Mouse (Mus musculus) lung, embryonic 14.5 days (tissue): ENCODE measurements at regions not wholly inside any gene's neighbourhood (a gene's known extent, or its start where the extent isn't known, plus 50 kb on each side); places are given as distances from the start of the nearest gene placed in this dataset.
A peak's percentile ranks its signal among the peaks of the same experiment; 100 is the strongest.

Source experiments
- ATAC-seq: fragments of 200-750 bp; cut with Nextera tagmentation; 2 replicates; pipeline ENCODE4 v1.8.0; 2017; ENCODE audit warnings: mild to moderate bottlenecking, moderate TSS enrichment, moderate library complexity; ENCODE audit not compliant: insufficient read depth
- DNase-seq: peaks from one replicate; pipeline ENCODE4 v3.0.0-alpha.2; 2015
- H3K27ac ChIP-seq: fragments of 300-500 bp; sonication (generic); 2 replicates; pipeline ENCODE4 v1.5.1; 2014; ENCODE audit warnings: low read depth, mild to moderate bottlenecking, moderate library complexity
- H3K27me3 ChIP-seq: fragments of 300-500 bp; sonication (generic); 2 replicates; pipeline ENCODE4 v1.6.1; 2014; ENCODE audit warnings: low read length, control low read depth; ENCODE audit not compliant: insufficient read depth
- H3K36me3 ChIP-seq: fragments of 300-500 bp; sonication (generic); 2 replicates; pipeline ENCODE4 v1.6.1; 2014; ENCODE audit warnings: control low read depth; ENCODE audit not compliant: insufficient read depth
- H3K4me1 ChIP-seq: fragments of 300-500 bp; sonication (generic); 2 replicates; pipeline ENCODE4 v1.6.1; 2014; ENCODE audit warnings: antibody characterized with exemption, control low read depth; ENCODE audit not compliant: insufficient read depth
- H3K4me2 ChIP-seq: fragments of 300-500 bp; sonication (generic); 2 replicates; pipeline ENCODE4 v1.6.1; 2014; ENCODE audit warnings: mild to moderate bottlenecking
- H3K4me3 ChIP-seq: fragments of 300-500 bp; sonication (generic); 2 replicates; pipeline ENCODE4 v1.5.1; 2014; ENCODE audit warnings: low read depth, low read length
- H3K9ac ChIP-seq: fragments of 300-500 bp; sonication (generic); 2 replicates; pipeline ENCODE4 v1.6.1; 2014
- H3K9me3 ChIP-seq: fragments of 300-500 bp; sonication (generic); 2 replicates; pipeline ENCODE4 v1.6.1; 2016; ENCODE audit warnings: low read depth, low read length, control low read depth
- CTCF ChIP-seq: IDR thresholded peaks from 2 replicates; pipeline ENCODE4 v1.5.1; 2016; ENCODE audit warnings: antibody characterized with exemption, low read depth
- WGBS: fragments of 180-500 bp; shearing (Covaris S2); extraction: QIAGEN DNeasy Blood & Tissue Kit; methylation state at CpG from one replicate; pipeline ENCODE4 v1.1.7; 2014; 5-methylcytosine and 5-hydroxymethylcytosine counted together

GRCm38 (mm10) chr19:16075512-16076086, 57.0 kb upstream of the Gnaq start:
- ATAC-seq (no peak), DNase-seq (peak; percentile 41)
- Histone ChIP-seq H3K27ac (no peak overlapping the region), H3K4me3 (no peak overlapping the region), H3K4me1 (no peaks in the 10 kb centered on the region), H3K4me2 (no peak overlapping the region), H3K27me3 (no peaks in the 10 kb centered on the region), H3K9me3 (no peaks in the 10 kb centered on the region), H3K9ac (no peak overlapping the region), H3K36me3 (no peaks in the 10 kb centered on the region)
- TF ChIP-seq CTCF = no peak
- 32% methylated on average over 2 of the region's 2 CpGs for WGBS

- Histone ChIP-seq H3K36me3 (no peaks in the 10 kb centered on the region), H3K4me3 (no peak overlapping the region), H3K4me2 (no peak overlapping the region), H3K9ac (no peak overlapping the region), H3K27me3 (no peaks in the 10 kb centered on the region), H3K9me3 (no peaks in the 10 kb centered on the region), H3K27ac (no peak overlapping the region), H3K4me1 (no peaks in the 10 kb centered on the region)
- WGBS = 67% methylated on average over 1 of the region's 1 CpGs
- ATAC-seq (no peak), DNase-seq (no peak)
- no peak for TF ChIP-seq CTCF
Measured at GRCm38 (mm10) chr19:16075026-16075425, 57.6 kb upstream of the Gnaq start.

GRCm38 (mm10) chr19:16067314-16067713, 65.3 kb upstream of the Gnaq start:
- 60% methylated on average over 6 of the region's 6 CpGs for WGBS
- Histone ChIP-seq H3K4me2 (no peak overlapping the region), H3K27me3 (no peaks in the 10 kb centered on the region), H3K4me1 (no peaks in the 10 kb centered on the region; the same call in 1 of the 2 replicates), H3K36me3 (no peaks in the 10 kb centered on the region), H3K27ac (no peak overlapping the region), H3K9ac (no peak overlapping the region), H3K4me3 (no peak overlapping the region), H3K9me3 (no peaks in the 10 kb centered on the region)
- TF ChIP-seq CTCF = no peak
- no peak for ATAC-seq
- no peak for DNase-seq

GRCm38 (mm10) chr19:16064911-16065310, 67.7 kb upstream of the Gnaq start:
- DNase-seq (no peak), ATAC-seq (no peak)
- H3K4me1 ChIP-seq = no peaks in the 10 kb centered on the region; the same call in 1 of the 2 replicates
- no peak overlapping the region for H3K9ac ChIP-seq
- no peaks in the 10 kb centered on the region for H3K36me3 ChIP-seq
- no peak overlapping the region for H3K4me3 ChIP-seq
- 88% methylated on average over 3 of the region's 3 CpGs for WGBS
- no peaks in the 10 kb centered on the region for H3K9me3 ChIP-seq
- no peak for TF ChIP-seq CTCF
- H3K27ac ChIP-seq = no peak overlapping the region
- H3K27me3 ChIP-seq = no peaks in the 10 kb centered on the region
- H3K4me2 ChIP-seq = no peak overlapping the region

- Histone ChIP-seq H3K9me3 (no peaks in the 10 kb centered on the region), H3K4me2 (peak overlapping the region; percentile 57), H3K9ac (peak overlapping the region; percentile 31; the same call in 1 of the 2 replicates), H3K4me1 (no peaks in the 10 kb centered on the region; the same call in 1 of the 2 replicates), H3K27me3 (no peaks in the 10 kb centered on the region), H3K36me3 (no peaks in the 10 kb centered on the region), H3K4me3 (0 out of 2 replicates have a peak overlapping the region, but pooled peaks have one; percentile 11), H3K27ac (no peak overlapping the region)
- TF ChIP-seq CTCF = peak; percentile 89
- WGBS = 12% methylated on average over 12 of the region's 12 CpGs
- ATAC-seq = peak; percentile 77; the same call in 1 of the 2 replicates
- DNase-seq = peak; percentile 92
Measured at GRCm38 (mm10) chr19:16063916-16064580, 68.6 kb upstream of the Gnaq start.

- Histone ChIP-seq H3K4me2 (peak overlapping the region; percentile 57), H3K4me3 (no peak overlapping the region), H3K27me3 (no peaks in the 10 kb centered on the region), H3K9me3 (no peaks in the 10 kb centered on the region), H3K36me3 (no peaks in the 10 kb centered on the region), H3K27ac (no peak overlapping the region), H3K9ac (no peak overlapping the region), H3K4me1 (no peaks in the 10 kb centered on the region; the same call in 1 of the 2 replicates)
- DNase-seq (peak; percentile 50), ATAC-seq (peak; percentile 63; the same call in 1 of the 2 replicates)
- no peak for TF ChIP-seq CTCF
- WGBS = 23% methylated on average over 8 of the region's 8 CpGs
Measured at GRCm38 (mm10) chr19:16063533-16063915, 69.1 kb upstream of the Gnaq start.

- Histone ChIP-seq H3K4me1 (no peaks in the 10 kb centered on the region; the same call in 1 of the 2 replicates), H3K27me3 (no peaks in the 10 kb centered on the region), H3K4me2 (no peak overlapping the region; the same call in 1 of the 2 replicates), H3K4me3 (no peak overlapping the region), H3K9ac (no peak overlapping the region), H3K27ac (no peak overlapping the region), H3K9me3 (no peaks in the 10 kb centered on the region), H3K36me3 (no peaks in the 10 kb centered on the region)
- no peak for ATAC-seq
- DNase-seq = no peak
- 62% methylated on average over 11 of the region's 11 CpGs for WGBS
- TF ChIP-seq CTCF = no peak
Measured at GRCm38 (mm10) chr19:16061821-16062220, 70.8 kb upstream of the Gnaq start.
